Mouse (Mus musculus): ENCODE data around the gene Mtln.

The Mtln gene

DNA sequence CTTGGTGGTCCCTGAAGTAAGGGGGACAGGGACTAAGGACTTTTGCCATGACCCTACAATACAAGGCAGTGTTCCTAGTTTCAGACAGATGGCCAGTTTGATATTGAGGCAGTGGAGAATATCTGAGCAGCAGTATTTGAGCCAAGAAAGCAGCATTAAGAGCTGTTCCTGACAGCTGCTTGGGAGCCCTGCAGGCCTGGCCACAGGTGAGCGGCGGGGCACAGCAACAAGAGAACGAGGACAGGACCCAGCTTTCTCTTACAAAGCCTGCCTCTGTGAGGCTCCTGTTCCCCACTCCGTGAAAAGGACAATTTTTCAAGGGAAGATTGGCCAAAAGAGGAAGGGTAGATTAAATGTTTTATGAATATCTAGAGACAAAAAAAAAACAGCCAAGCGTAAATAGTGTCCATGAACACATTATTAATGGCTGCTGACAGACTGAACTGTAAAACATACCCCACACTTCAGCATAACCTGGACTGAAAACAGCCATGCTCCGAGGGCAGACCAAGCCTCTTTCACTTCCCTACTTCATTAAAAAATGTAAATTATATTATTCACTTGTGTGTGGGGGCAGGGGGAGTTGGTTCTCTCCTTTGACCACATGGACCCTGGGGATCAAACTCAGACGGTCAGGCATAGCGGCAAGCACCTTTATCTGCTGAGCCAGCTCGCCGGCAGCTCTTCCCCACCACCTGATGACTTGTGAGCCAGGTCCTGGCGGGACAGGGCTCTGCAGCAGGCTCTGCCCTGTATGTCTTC, 40.3 kb downstream of the Mtln start:
- DNase-seq (ENCODE audit: low read depth): no peak

GRCm38 (mm10) chr2:127749376-127749775, 42.9 kb downstream of the Mtln start:
- no peak for DNase-seq (ENCODE audit: low read depth)

DNA sequence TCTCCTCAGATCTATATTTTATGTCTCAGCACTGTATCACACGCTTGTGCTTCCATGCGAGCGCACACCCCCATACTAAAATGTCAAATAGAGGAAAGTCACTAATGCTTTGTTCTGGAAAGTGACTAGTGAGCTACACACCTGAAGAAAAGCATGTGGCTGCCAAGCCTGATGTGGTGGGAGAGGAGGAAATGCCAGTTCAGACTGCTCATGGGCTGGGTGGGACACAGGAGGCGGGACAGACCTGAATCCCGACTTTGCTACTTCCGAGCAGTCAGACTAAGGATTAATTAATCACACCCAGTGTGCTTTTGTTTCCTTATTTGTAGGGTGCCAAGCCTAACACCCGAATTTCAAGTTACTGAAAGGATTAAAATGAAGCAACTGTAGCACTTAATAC, 44.0 kb downstream of the Mtln start:
- DNase-seq (ENCODE audit: low read depth): no peak

DNA sequence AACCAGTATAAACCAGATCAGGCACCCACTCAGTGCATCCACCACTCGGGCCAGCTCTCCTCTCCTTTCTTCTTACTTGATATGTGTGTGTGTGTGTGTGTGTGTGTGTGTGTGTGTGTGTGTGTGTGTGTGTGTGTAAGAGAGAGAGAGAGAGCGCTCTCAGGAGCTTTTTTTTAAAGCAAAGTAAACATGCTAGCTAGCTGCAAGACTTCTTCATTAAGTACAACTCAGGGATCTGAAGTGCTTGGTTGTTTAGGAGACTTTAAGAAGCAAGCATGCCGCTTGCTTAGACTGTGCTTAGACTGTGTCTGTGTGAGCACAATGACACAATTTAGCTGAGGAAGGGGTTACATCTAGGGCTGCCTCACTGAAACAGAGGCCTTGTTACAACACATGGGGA, 49.7 kb downstream of the Mtln start:
- no peak for DNase-seq (ENCODE audit: low read depth)
